Mouse (Mus musculus): ENCODE results near the gene Taf7l. TPM values are rescaled to one million over a fixed set of nuclear protein-coding genes. Genes with fewer than 3 reads are reported as not detected.

Taf7l gene
- polyA plus RNA-seq, 1 experiment from 2014 or later = not detected

GRCm38 (mm10) chrX:134481720-134482119 is 5.4 kb upstream of the Taf7l start:
- H3K4me2 ChIP-seq (replicated peaks; ENCODE audit: low read depth) = no peak overlapping the region
- ATAC-seq (ENCODE audit: low FRiP score, low TSS enrichment) = no peak
- H3K27ac ChIP-seq (replicated peaks) = no peak overlapping the region
- H3K27me3 ChIP-seq (ENCODE audit: control insufficient read depth, insufficient read depth, low read length) = no peaks in the 10 kb centered on the region
- no peak for DNase-seq (ENCODE audit: low spot score)
- no peak overlapping the region for H3K9ac ChIP-seq (ENCODE audit: low read length)
- TF ChIP-seq CTCF (IDR thresholded peaks at IDR 0.05; ENCODE audit: low read depth) = no peak
- TF ChIP-seq EP300 (optimal IDR thresholded peaks at IDR 0.05) = no peak
- no peaks in the 10 kb centered on the region for H3K9me3 ChIP-seq (ENCODE audit: control insufficient read depth, low read length)
- H3K4me1 ChIP-seq (replicated peaks; ENCODE audit: control insufficient read depth, insufficient read depth) = no peaks in the 10 kb centered on the region
- no peak overlapping the region for H3K4me3 ChIP-seq (ENCODE audit: low read depth, low read length)
- no peaks in the 10 kb centered on the region for H3K36me3 ChIP-seq (ENCODE audit: control insufficient read depth, insufficient read depth, low read length)
- WGBS = 25% methylated on average over 3 of the region's 3 CpGs

DNA sequence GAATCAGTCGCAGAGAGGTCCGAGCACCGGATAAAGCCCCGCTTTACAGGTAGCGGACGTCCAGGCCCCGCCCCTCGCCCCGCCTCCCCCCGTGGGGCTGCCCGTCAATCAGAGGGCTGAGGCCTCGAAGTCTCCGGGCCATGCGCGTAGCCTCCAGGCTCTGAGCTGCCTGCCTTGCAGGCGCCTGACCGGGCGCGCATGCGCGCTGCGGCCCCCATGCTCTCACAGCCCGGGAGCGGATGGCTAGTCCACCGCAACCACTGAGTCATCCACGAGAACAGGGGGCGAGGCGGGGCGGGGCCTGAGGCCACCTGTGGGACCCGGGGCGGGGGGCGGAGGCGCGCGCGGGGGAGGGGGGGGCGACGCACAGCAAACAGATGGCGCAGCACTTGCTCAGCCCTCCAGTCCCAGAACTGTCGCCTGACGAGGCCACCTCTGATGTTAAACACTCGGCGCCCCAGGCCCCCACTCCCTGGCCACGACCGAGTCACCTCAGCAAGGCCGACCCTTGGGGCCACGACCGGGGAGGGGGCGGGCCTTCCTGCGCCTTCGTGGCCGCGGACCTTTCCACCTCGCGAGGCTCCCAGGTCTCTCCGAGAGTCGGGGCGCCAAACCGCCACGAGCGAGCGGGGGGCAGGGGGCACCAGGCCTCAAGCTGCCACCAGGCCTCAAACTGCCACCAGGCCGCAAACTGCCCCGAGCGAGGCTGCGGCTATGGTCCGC is 1.1 kb downstream of the Taf7l start:
- ATAC-seq (ENCODE audit: low FRiP score, low TSS enrichment) = peak; percentile 42; the same call in 1 of the 2 replicates
- DNase-seq (ENCODE audit: low spot score) = no peak
- Histone ChIP-seq H3K36me3 (ENCODE audit: control insufficient read depth, insufficient read depth, low read length) (no peaks in the 10 kb centered on the region), H3K9me3 (ENCODE audit: control insufficient read depth, low read length) (0 out of 2 replicates have a peak, but pooled peaks cover 3% of the 10 kb centered on the region), H3K4me3 (ENCODE audit: low read depth, low read length) (no peak overlapping the region), H3K9ac (ENCODE audit: low read length) (no peak overlapping the region), H3K27ac (replicated peaks) (no peak overlapping the region), H3K4me1 (replicated peaks; ENCODE audit: control insufficient read depth, insufficient read depth) (no peaks in the 10 kb centered on the region), H3K27me3 (ENCODE audit: control insufficient read depth, insufficient read depth, low read length) (no peaks in the 10 kb centered on the region), H3K4me2 (replicated peaks; ENCODE audit: low read depth) (no peak overlapping the region)
- 65% methylated on average over 46 of the region's 67 CpGs for WGBS
- no peak for TF ChIP-seq EP300 (optimal IDR thresholded peaks at IDR 0.05)
- no peak for TF ChIP-seq CTCF (IDR thresholded peaks at IDR 0.05; ENCODE audit: low read depth)

GRCm38 (mm10) chrX:134427307-134427706 is 49.0 kb downstream of the Taf7l start:
- DNase-seq (ENCODE audit: low spot score) (no peak), ATAC-seq (ENCODE audit: low FRiP score, low TSS enrichment) (no peak)
- H3K9me3 ChIP-seq (ENCODE audit: control insufficient read depth, low read length) = no peaks in the 10 kb centered on the region
- no peak overlapping the region for H3K4me2 ChIP-seq (replicated peaks; ENCODE audit: low read depth)
- H3K27me3 ChIP-seq (ENCODE audit: control insufficient read depth, insufficient read depth, low read length) = no peaks in the 10 kb centered on the region
- no peak overlapping the region for H3K4me3 ChIP-seq (ENCODE audit: low read depth, low read length)
- no peak overlapping the region for H3K9ac ChIP-seq (ENCODE audit: low read length)
- H3K36me3 ChIP-seq (ENCODE audit: control insufficient read depth, insufficient read depth, low read length) = no peaks in the 10 kb centered on the region
- TF ChIP-seq CTCF (IDR thresholded peaks at IDR 0.05; ENCODE audit: low read depth) (peak; percentile 30), EP300 (optimal IDR thresholded peaks at IDR 0.05) (no peak)
- 62% methylated on average over 3 of the region's 3 CpGs for WGBS
- no peak overlapping the region for H3K27ac ChIP-seq (replicated peaks)
- no peaks in the 10 kb centered on the region for H3K4me1 ChIP-seq (replicated peaks; ENCODE audit: control insufficient read depth, insufficient read depth)

- Histone ChIP-seq H3K36me3 (ENCODE audit: control insufficient read depth, insufficient read depth, low read length) (no peaks in the 10 kb centered on the region), H3K4me2 (replicated peaks; ENCODE audit: low read depth) (no peak overlapping the region), H3K4me1 (replicated peaks; ENCODE audit: control insufficient read depth, insufficient read depth) (no peaks in the 10 kb centered on the region), H3K27ac (replicated peaks) (no peak overlapping the region), H3K9me3 (ENCODE audit: control insufficient read depth, low read length) (no peaks in the 10 kb centered on the region), H3K9ac (ENCODE audit: low read length) (no peak overlapping the region), H3K4me3 (ENCODE audit: low read depth, low read length) (no peak overlapping the region), H3K27me3 (ENCODE audit: control insufficient read depth, insufficient read depth, low read length) (no peaks in the 10 kb centered on the region)
- TF ChIP-seq CTCF (IDR thresholded peaks at IDR 0.05; ENCODE audit: low read depth) (no peak), EP300 (optimal IDR thresholded peaks at IDR 0.05) (no peak)
- no peak for DNase-seq (ENCODE audit: low spot score)
- 54% methylated on average over 6 of the region's 6 CpGs for WGBS
- ATAC-seq (ENCODE audit: low FRiP score, low TSS enrichment) = no peak
These were observed 49.5 kb downstream of the Taf7l start for GRCm38 (mm10) chrX:134426819-134427218.

DNA sequence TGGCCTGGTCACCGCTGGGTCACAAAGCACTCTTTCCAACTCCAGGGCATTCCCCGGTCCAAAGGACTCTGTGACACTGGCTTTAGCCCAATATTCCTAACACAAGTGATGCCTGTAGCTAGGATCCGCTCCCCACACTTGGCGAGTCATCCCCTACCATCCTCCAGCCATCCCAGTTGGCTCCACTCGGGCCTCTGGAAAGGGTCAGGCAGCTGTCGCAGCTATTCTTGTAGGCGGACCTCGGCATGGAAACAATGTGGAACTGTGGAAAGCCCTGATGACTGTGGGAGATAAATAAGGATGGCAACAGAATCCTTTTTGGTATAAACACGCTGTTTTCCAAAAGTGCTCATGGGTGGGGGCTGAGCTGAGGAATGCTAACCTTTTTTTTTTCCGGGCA is 50.5 kb downstream of the Taf7l start:
- no peak overlapping the region for H3K4me2 ChIP-seq (replicated peaks; ENCODE audit: low read depth)
- H3K4me1 ChIP-seq (replicated peaks; ENCODE audit: control insufficient read depth, insufficient read depth) = no peaks in the 10 kb centered on the region
- H3K9ac ChIP-seq (ENCODE audit: low read length) = no peak overlapping the region
- H3K9me3 ChIP-seq (ENCODE audit: control insufficient read depth, low read length) = no peaks in the 10 kb centered on the region
- 69% methylated on average over 10 of the region's 10 CpGs for WGBS
- ATAC-seq (ENCODE audit: low FRiP score, low TSS enrichment) (no peak), DNase-seq (ENCODE audit: low spot score) (no peak)
- no peak overlapping the region for H3K4me3 ChIP-seq (ENCODE audit: low read depth, low read length)
- TF ChIP-seq EP300 (optimal IDR thresholded peaks at IDR 0.05) (no peak), CTCF (IDR thresholded peaks at IDR 0.05; ENCODE audit: low read depth) (no peak)
- no peak overlapping the region for H3K27ac ChIP-seq (replicated peaks)
- H3K27me3 ChIP-seq (ENCODE audit: control insufficient read depth, insufficient read depth, low read length) = no peaks in the 10 kb centered on the region
- H3K36me3 ChIP-seq (ENCODE audit: control insufficient read depth, insufficient read depth, low read length) = no peaks in the 10 kb centered on the region

- Histone ChIP-seq H3K4me3 (ENCODE audit: low read depth, low read length) (no peak overlapping the region), H3K27me3 (ENCODE audit: control insufficient read depth, insufficient read depth, low read length) (no peaks in the 10 kb centered on the region), H3K9me3 (ENCODE audit: control insufficient read depth, low read length) (no peaks in the 10 kb centered on the region), H3K4me1 (replicated peaks; ENCODE audit: control insufficient read depth, insufficient read depth) (no peaks in the 10 kb centered on the region), H3K27ac (replicated peaks) (no peak overlapping the region), H3K36me3 (ENCODE audit: control insufficient read depth, insufficient read depth, low read length) (no peaks in the 10 kb centered on the region), H3K9ac (ENCODE audit: low read length) (no peak overlapping the region), H3K4me2 (replicated peaks; ENCODE audit: low read depth) (no peak overlapping the region)
- no peak for TF ChIP-seq EP300 (optimal IDR thresholded peaks at IDR 0.05)
- no peak for TF ChIP-seq CTCF (IDR thresholded peaks at IDR 0.05; ENCODE audit: low read depth)
- ATAC-seq (ENCODE audit: low FRiP score, low TSS enrichment) (no peak), DNase-seq (ENCODE audit: low spot score) (no peak)
- 84% methylated on average over 4 of the region's 5 CpGs for WGBS
These were observed 52.0 kb downstream of the Taf7l start for GRCm38 (mm10) chrX:134424263-134424662.

Measured in stomach, postnatal 0 days (tissue).